Mouse (Mus musculus) liver, embryonic 14.5 days (tissue): Measurements from ENCODE around the gene Pcyox1. TPM values are rescaled to one million over a fixed set of nuclear protein-coding genes. Genes with fewer than 3 reads are reported as not detected.

ENCODE experiments used
- ATAC-seq: fragments of 200-750 bp; cut with Nextera tagmentation; 2 replicates; pipeline ENCODE4 v1.8.0; 2017; ENCODE audit warnings: moderate number of reproducible peaks, mild to moderate bottlenecking, moderate library complexity; ENCODE audit not compliant: insufficient read depth
- DNase-seq, 3 experiments: peaks; one replicate each; pipeline ENCODE4 v3.0.0-alpha.2; 2012 to 2013; ENCODE audit warnings: low read depth in 3 of 3, low spot score in 3 of 3
- H3K27ac ChIP-seq: fragments of 300-500 bp; sonication (generic); 2 replicates; pipeline ENCODE4 v1.5.1; 2014; ENCODE audit warnings: moderate library complexity, mild to moderate bottlenecking, control low read depth, inconsistent platforms
- H3K27me3 ChIP-seq: fragments of 300-500 bp; sonication (generic); 2 replicates; pipeline ENCODE4 v1.6.1; 2014; ENCODE audit warnings: mild to moderate bottlenecking, low read length, moderate library complexity; ENCODE audit not compliant: control insufficient read depth, insufficient read depth
- H3K36me3 ChIP-seq: fragments of 300-500 bp; sonication (generic); replicated peaks from 2 replicates; pipeline ENCODE4 v1.6.1; 2014; ENCODE audit warnings: low read depth; ENCODE audit not compliant: control insufficient read depth, insufficient read depth
- H3K4me1 ChIP-seq, 2 experiments: fragments of 200-500 bp in 1 of 2; fragments of 300-500 bp in 1 of 2; sonication (generic) in 1 of 2; replicated peaks; 2 replicates each; pipeline ENCODE4 v1.6.1; 2012 to 2014; ENCODE audit warnings: antibody characterized with exemption in 1 of 2, inconsistent platforms in 1 of 2, low read length in 1 of 2; ENCODE audit not compliant: control insufficient read depth in 2 of 2, insufficient read depth in 2 of 2
- H3K4me2 ChIP-seq: fragments of 300-500 bp; sonication (generic); 2 replicates; pipeline ENCODE4 v1.6.1; 2014; ENCODE audit warnings: low read depth, mild to moderate bottlenecking, control low read depth, moderate library complexity
- H3K4me3 ChIP-seq, 2 experiments: fragments of 200-500 bp in 1 of 2; fragments of 300-500 bp in 1 of 2; sonication (generic) in 1 of 2; 2 replicates each; pipeline ENCODE4 v1.5.1; 2012 to 2014; ENCODE audit warnings: low read depth in 2 of 2, low read length in 2 of 2, mild to moderate bottlenecking in 2 of 2, control low read depth in 1 of 2, inconsistent platforms in 1 of 2, moderate library complexity in 1 of 2; ENCODE audit not compliant: insufficient read depth in 1 of 2
- H3K9ac ChIP-seq: fragments of 300-500 bp; sonication (generic); replicated peaks from 2 replicates; pipeline ENCODE4 v1.6.1; 2014; ENCODE audit warnings: mild to moderate bottlenecking, control low read depth, moderate library complexity
- H3K9me3 ChIP-seq: fragments of 300-500 bp; sonication (generic); 2 replicates; pipeline ENCODE4 v1.6.1; 2016; ENCODE audit warnings: low read length, mixed read lengths; ENCODE audit not compliant: control insufficient read depth
- CTCF ChIP-seq: IDR thresholded peaks from 2 replicates; pipeline ENCODE4 v1.5.1; 2016; ENCODE audit warnings: antibody characterized with exemption, low read depth, control low read depth
- EP300 ChIP-seq: IDR thresholded peaks from 2 replicates; pipeline ENCODE4 v1.6.1; 2016; ENCODE audit warnings: antibody characterized with exemption, low read depth
- WGBS: fragments of 180-500 bp; shearing (Covaris S2); extraction: QIAGEN DNeasy Blood & Tissue Kit; methylation state at CpG from one replicate; pipeline ENCODE4 v1.1.7; 2014; ENCODE audit not compliant: insufficient replicate concordance; 5-methylcytosine and 5-hydroxymethylcytosine counted together
- polyA plus RNA-seq, 2 experiments: library from polyadenylated mRNA; depleted of rRNA in 1 of 2; stranded (reverse) in 1 of 2; unstranded in 1 of 2; fragments of >200 nt; fragmentation: Nextera tagmentation in 1 of 2; extraction: Ambion mirVana in 1 of 2; gene quantifications; 2 replicates each; pipeline versions ENCODE4 v1.2.1 to v1.2.3; 2012 to 2014

Gene Pcyox1
- polyA plus RNA-seq, 2 experiments, result 22.0 to 37.7 TPM

- H3K4me1 ChIP-seq, result no peaks in the 10 kb centered on the region
- peak; percentile 60 for TF ChIP-seq CTCF
- no peak for TF ChIP-seq EP300
- ATAC-seq (no peak), DNase-seq (no peak)
- H3K9me3 ChIP-seq, result no peaks in the 10 kb centered on the region
- H3K36me3 ChIP-seq, result peaks cover 5% of the 10 kb centered on the region
- WGBS, result 77% methylated on average over 6 of the region's 6 CpGs
- no peak overlapping the region for H3K4me3 ChIP-seq
- no peaks in the 10 kb centered on the region for H3K27me3 ChIP-seq
- H3K27ac ChIP-seq, result no peak overlapping the region
- H3K9ac ChIP-seq, result no peak overlapping the region
- no peak overlapping the region for H3K4me2 ChIP-seq
Measured at GRCm38 (mm10) chr6:86420491-86420890, 23.5 kb upstream of the Pcyox1 start.

DNA sequence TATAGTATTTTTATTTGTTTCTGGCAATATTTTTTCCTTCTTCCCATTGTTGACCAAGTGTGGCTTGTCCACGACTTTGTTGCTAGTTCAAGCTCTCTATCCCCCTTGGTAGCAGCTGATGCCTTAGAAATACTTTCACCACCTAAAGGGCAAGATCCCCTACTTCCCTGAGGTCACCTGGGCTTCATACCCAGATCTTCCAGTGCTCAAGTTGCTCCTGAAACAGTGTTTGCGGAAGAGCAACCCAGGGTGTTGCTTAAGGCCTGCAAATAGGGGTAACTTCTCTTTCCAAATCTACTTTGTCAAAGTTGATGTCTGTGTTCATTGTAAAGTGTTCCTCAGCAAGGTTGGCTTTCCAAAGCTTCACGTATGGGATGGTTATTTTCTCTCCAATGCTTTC, 22.3 kb upstream of the Pcyox1 start:
- WGBS, result 78% methylated on average over 3 of the region's 3 CpGs
- no peaks in the 10 kb centered on the region for H3K9me3 ChIP-seq

GRCm38 (mm10) chr6:86418711-86419110, 21.8 kb upstream of the Pcyox1 start:
- H3K36me3 ChIP-seq, result peaks cover 6% of the 10 kb centered on the region
- 70% methylated on average over 6 of the region's 6 CpGs for WGBS
- no peak overlapping the region for H3K4me2 ChIP-seq

More for the DNA sequence above, 22.3 kb upstream of the Pcyox1 start:
- H3K4me1 ChIP-seq, result no peaks in the 10 kb centered on the region
- no peak overlapping the region for H3K27ac ChIP-seq
- no peak for ATAC-seq
- peaks cover 6% of the 10 kb centered on the region for H3K36me3 ChIP-seq
- no peak for TF ChIP-seq CTCF
- no peak for TF ChIP-seq EP300
- H3K4me2 ChIP-seq, result no peak overlapping the region
- H3K9ac ChIP-seq, result no peak overlapping the region
- no peaks in the 10 kb centered on the region for H3K27me3 ChIP-seq
- no peak for DNase-seq
- no peak overlapping the region for H3K4me3 ChIP-seq

GRCm38 (mm10) chr6:86406306-86406705, 9.4 kb upstream of the Pcyox1 start:
- ATAC-seq, result no peak
- H3K4me3 ChIP-seq, result no peak overlapping the region
- H3K9me3 ChIP-seq, result no peaks in the 10 kb centered on the region
- TF ChIP-seq CTCF (no peak), EP300 (no peak)
- peaks cover 2 to 13% of the 10 kb centered on the region in 2 experiments; a peak in 3 of 4 replicates for H3K4me1 ChIP-seq
- no peaks in the 10 kb centered on the region for H3K27me3 ChIP-seq
- no peak overlapping the region for H3K9ac ChIP-seq
- no peak for DNase-seq
- H3K4me2 ChIP-seq, result no peak overlapping the region
- no peaks in the 10 kb centered on the region; the same call in 1 of the 2 replicates for H3K36me3 ChIP-seq
- H3K27ac ChIP-seq, result no peak overlapping the region

More at GRCm38 (mm10) chr6:86418711-86419110, 21.8 kb upstream of the Pcyox1 start:
- ATAC-seq (no peak), DNase-seq (no peak)
- Histone ChIP-seq H3K4me3 (no peak overlapping the region), H3K27me3 (no peaks in the 10 kb centered on the region), H3K4me1 (no peaks in the 10 kb centered on the region), H3K9ac (no peak overlapping the region), H3K9me3 (no peaks in the 10 kb centered on the region), H3K27ac (no peak overlapping the region)
- TF ChIP-seq CTCF, result no peak
- no peak for TF ChIP-seq EP300

DNA sequence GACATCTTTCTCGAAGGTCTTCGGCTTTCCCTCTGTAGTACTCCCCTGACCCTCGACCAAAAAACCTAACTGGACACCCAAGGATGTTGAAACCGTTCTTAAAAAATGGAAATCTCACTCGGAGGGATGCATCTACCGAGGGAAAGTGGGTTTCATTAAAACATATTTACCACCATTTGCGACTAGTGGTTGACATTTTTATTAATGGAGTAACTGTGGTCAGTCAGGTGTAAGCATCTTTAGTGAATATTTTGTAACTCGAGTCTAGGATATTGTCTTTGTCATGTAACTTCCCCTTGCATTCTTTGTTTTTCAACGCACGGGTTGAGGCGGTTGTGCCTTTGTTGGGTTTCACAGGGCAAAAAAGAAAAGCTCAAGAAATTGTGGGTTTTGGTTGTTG, 8.0 kb upstream of the Pcyox1 start:
- Histone ChIP-seq H3K27ac (peak overlapping the region; percentile 17; the same call in 1 of the 2 replicates), H3K9ac (peak overlapping the region; percentile 89), H3K4me2 (peak overlapping the region; percentile 96), H3K4me1 (peaks cover 3 to 17% of the 10 kb centered on the region in 2 experiments; a peak in 3 of 4 replicates), H3K9me3 (no peaks in the 10 kb centered on the region), H3K27me3 (no peaks in the 10 kb centered on the region), H3K4me3 (peak overlapping the region; percentile 88 to 92), H3K36me3 (no peaks in the 10 kb centered on the region; the same call in 1 of the 2 replicates)
- no peak for ATAC-seq
- no peak for TF ChIP-seq CTCF
- no peak for TF ChIP-seq EP300
- under 1% methylated on average over 11 of the region's 11 CpGs for WGBS
- DNase-seq, result no peak
